Mouse (Mus musculus) adrenal gland, adult 8-10 months (tissue): ENCODE measurements around the gene Snap91. TPM values are rescaled to one million over a fixed set of nuclear protein-coding genes. Genes with fewer than 3 reads are reported as not detected.

Source experiments
- DNase-seq: peaks from one replicate; pipeline ENCODE4 v3.0.0; 2022
- total RNA-seq, 4 experiments: library from RNA; stranded (reverse); gene quantifications; 2 replicates each; pipeline ENCODE4 v1.2.4; 2022

Gene Snap91
- 10 to 100 TPM; 34.0 to 69.5 (median 52.3) TPM for total RNA-seq

DNA sequence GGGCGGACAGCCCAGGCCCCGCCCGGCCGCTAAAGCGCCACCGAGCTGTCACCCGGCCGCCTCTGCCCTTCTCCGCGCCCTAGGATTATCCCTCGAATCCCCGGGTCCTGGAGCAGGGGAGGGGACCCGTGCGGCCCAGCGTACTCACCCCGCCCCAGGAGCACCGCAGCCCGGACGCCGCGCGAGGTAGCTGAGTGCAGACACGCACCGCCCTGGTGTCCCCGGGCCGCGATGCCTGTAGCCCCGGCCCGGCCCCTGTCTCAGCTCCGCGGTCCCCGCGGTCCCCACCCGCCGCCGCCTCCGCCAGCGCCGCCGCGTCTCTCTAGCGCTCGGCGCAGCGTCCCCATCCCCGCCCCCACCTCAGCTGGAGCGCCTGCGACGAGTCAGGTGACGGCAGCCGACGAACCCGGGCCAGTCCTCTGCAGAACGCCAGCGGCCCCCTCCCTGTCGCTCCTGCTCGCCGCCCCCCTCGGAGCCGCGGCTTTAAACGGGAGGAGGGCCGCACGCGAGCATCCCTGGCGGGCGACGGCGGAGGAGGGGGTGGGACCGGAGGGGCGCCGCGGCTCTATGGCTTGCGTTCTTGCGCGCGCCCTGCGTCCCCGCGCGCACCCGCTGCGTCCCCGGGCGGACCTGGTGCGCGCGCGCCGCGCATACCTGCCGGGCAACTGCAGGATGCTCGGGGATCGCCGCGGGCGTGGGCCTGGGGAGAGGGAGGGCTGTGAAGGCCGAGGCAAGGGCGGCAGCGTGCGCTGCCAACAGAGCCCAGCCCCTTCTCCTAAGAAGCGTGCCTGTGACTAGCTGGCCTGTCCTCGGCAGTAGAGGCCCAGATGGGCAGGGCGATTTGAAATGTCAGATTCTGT lies at the start of gene Snap91:
Snap91 (minus strand) TSS at position 542 of the 860 bp plus-strand sequence.
- peak; percentile 35 for DNase-seq

DNA sequence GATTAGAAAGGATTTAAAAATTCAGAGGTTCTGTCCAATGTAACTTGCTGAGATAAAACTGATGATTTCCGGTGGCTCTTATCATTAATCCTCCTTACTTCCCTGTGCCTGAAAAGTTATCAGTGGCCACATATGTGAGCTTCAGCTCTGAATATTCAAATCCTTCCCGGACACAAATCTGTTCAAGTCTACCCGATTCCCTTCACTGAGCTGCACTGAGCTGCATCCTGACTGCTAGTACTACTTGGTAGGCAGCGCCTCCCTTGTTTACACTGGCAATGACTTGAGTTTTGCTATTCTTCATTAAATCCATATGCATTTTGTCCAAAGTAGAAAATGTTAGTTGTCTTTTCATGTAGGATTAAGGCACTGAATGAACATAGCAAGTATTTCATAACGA lies 46.1 kb upstream of the Snap91 start:
- DNase-seq: no peak

DNA sequence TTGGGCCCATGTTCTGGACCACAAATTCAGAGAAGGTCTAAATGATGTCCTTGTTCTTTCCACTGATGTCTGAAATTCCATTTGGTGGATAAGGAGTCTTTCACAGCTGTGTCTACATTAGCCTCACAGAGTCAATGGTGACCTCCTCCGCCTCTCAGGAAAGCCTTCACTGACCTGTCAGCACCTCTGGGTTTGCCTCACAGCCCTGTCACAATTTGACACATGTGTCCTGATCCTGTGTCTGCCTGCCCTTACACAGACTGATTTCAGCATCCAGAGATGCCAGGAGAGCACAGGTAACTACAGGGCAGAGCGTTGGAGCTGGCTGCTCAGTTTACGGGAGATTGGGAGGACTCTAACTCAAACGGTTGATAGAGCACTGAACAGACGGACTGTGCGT lies 45.2 kb upstream of the Snap91 start:
- no peak for DNase-seq

- no peak for DNase-seq
Observed at GRCm38 (mm10) chr9:86922430-86922829, 42.0 kb upstream of the Snap91 start.

DNA sequence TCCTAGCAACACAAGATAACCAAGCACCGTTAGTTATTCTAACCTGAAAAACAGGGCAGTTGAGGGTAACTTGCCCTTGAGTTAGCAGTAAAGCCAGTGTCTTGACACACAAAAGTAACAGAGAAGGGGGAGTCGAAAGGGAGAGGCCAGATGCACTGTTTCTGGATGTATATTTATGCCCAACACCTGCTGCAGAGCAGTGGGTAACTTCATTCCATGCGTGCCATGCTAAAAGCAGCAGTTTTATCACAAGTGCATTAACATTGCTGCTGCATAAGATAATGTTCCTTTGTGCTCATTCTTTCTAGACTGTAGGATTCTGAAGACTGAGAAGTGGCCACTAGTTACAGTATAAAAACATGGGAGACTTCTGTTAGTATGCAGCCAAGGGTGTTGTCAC lies 36.1 kb upstream of the Snap91 start:
- no peak for DNase-seq

- no peak for DNase-seq
Observed at GRCm38 (mm10) chr9:86899502-86900199, 19.2 kb upstream of the Snap91 start.

GRCm38 (mm10) chr9:86879216-86880112 lies 990 bp downstream of the Snap91 start:
- DNase-seq: peak; percentile 19

GRCm38 (mm10) chr9:86878716-86879115 lies 1.7 kb downstream of the Snap91 start:
- DNase-seq: no peak

GRCm38 (mm10) chr9:86873681-86874080 lies 6.8 kb downstream of the Snap91 start:
- DNase-seq: peak; percentile 34

DNA sequence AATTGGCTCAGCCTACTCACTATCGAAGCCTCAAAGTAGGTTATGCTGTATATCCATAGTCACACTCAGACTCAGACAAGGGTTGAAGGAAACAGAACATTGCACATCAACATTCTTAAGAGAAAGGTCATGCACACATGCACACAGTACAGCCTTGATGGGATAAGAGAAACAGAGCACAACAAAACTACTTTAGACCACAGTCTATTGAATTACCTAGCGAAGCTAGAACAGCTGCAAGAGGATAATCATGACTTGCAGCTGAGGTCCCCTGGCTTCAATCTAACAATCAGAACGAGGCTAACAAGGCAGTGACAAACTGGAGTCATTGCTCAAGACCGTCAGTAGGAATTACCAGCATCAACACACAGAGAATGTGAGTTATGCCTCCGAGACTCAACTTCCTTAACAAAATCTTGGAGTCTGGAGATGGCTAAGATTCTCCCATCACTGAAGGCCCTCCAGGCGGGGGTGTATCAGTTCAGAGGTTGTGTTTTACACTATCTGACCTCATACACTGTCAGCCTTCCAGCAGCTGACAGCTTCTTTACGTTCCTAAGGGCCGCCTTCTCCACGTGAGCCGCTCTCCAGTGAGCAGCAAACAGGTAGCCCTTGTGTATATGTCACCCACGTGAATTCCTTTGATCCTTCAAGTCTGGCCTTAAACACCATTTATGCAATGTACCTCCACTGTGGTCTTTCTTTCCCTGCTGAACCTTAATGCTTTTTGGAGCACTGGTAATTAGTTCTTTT lies 10.7 kb downstream of the Snap91 start:
- DNase-seq: no peak

DNA sequence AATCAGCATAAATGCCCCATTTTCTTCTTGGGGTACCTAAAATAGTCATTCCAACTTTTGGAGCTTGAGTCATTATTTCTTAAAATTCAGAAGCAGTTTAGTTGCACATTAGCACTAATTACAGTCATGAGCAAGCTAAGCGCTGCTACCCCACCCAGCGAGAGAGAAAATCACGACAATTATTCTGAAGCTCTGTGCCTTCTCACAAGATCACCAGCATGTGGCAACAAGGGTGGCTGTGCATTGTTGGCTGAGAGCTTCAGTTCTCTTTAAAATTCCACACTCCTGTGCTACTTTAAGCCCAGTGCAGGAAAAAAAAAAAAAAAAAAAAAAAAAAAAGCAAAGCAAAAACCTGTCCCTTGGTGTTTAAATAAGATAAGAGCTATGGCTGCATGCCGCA lies 22.4 kb downstream of the Snap91 start:
- no peak for DNase-seq

- DNase-seq: no peak
Observed at GRCm38 (mm10) chr9:86857626-86858025, 22.8 kb downstream of the Snap91 start.

GRCm38 (mm10) chr9:86852861-86853260 lies 27.6 kb downstream of the Snap91 start:
- no peak for DNase-seq

GRCm38 (mm10) chr9:86851689-86852088 lies 28.8 kb downstream of the Snap91 start:
- DNase-seq: no peak

- no peak for DNase-seq
Observed at GRCm38 (mm10) chr9:86850452-86851207, 29.8 kb downstream of the Snap91 start.

GRCm38 (mm10) chr9:86843747-86844353 lies 36.6 kb downstream of the Snap91 start:
- no peak for DNase-seq

DNA sequence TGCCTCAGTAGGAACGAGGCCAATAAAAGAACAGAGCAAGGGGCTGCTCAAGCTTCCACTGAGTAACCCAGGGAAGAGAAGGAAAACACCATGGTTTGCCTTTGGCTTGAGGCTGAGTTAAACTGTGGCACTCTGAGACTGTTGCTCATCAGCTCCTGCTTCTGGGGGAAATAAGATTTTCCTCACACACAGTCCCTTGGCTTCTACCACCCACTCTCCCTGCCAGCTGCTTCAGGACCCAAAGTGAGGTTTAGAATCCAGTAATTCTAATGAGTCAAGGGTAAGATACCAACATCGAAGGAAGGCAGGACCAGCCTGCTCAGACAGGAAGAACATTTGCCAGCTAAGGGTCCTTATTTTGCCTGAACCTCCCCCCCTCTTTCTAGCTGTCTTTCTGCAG lies 50.7 kb downstream of the Snap91 start:
- no peak for DNase-seq

DNA sequence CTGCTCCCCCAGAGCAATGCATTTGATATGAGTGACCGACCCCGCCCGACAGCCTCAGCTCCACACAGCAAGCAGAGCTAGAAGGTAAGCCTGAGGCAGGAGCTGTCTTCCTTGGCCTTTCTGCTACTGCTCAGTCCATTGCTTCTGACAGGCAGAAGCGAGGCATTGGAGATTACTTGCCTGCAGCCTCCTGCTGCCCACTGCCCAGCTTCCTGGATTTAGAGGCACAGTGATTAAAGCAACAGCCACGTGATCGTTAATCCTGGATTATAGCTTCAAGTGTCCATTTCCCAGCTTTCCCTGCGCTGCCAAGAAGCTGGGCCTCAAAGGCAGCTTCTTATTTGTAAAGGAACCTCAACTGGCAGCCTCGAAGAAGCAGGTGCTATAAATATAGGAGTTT lies 51.4 kb downstream of the Snap91 start:
- no peak for DNase-seq

GRCm38 (mm10) chr9:86819366-86819765 lies 61.1 kb downstream of the Snap91 start:
- no peak for DNase-seq

DNA sequence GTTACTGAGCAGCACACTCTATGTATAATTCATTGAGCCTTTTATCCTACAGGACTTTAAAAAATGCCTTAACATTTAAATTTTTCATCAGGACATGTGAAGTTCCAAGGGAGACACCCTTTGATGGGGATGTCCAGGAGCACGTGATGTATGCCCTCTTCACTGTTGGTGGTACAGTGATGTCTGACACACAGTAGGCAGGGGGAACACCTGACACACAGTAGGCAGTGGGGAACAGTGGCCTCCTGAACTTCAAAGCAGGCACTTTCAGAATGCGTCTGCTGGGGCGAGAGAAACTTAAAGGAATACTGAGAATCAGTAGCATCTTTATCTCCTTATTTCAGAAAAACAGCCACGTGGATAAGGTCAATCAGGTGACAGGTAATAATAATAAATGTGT lies 62.8 kb downstream of the Snap91 start:
- DNase-seq: no peak

GRCm38 (mm10) chr9:86814340-86814739 lies 66.1 kb downstream of the Snap91 start:
- DNase-seq: no peak
